Mouse (Mus musculus): ENCODE measurements around the gene Nptx2. TPM values are rescaled to one million over a fixed set of nuclear protein-coding genes. Genes with fewer than 3 reads are reported as not detected.

Gene Nptx2
- total RNA-seq (2021) = under 1 TPM; 0.56 TPM
- long read RNA-seq, experiment 1 = 0 reads
- long read RNA-seq, experiment 2, partial matches to known transcripts = 0 of 1 reads
- long read RNA-seq, experiment 2, other reads (novel, unspliced or antisense) = 0 of 1 reads

- DNase-seq = peak; percentile 89 to 91
Measured at GRCm38 (mm10) chr5:144545653-144546422, at the start of gene Nptx2. Gene Nptx2, plus strand, starts transcription at chr5:144545902.

- DNase-seq = no peak
Measured at GRCm38 (mm10) chr5:144496481-144496880, 49.2 kb upstream of the Nptx2 start.

- DNase-seq = no peak
Measured at GRCm38 (mm10) chr5:144504239-144504638, 41.5 kb upstream of the Nptx2 start.

GRCm38 (mm10) chr5:144505731-144506130 is 40.0 kb upstream of the Nptx2 start:
- DNase-seq = no peak

GRCm38 (mm10) chr5:144506156-144506555 is 39.5 kb upstream of the Nptx2 start:
- DNase-seq = no peak

- DNase-seq = no peak
Measured at GRCm38 (mm10) chr5:144506689-144507552, 38.8 kb upstream of the Nptx2 start.

GRCm38 (mm10) chr5:144509431-144509830 is 36.3 kb upstream of the Nptx2 start:
- no peak for DNase-seq

GRCm38 (mm10) chr5:144514738-144515137 is 31.0 kb upstream of the Nptx2 start:
- peak in 1 of 2 experiments; percentile 11 for DNase-seq

GRCm38 (mm10) chr5:144515241-144515640 is 30.5 kb upstream of the Nptx2 start:
- no peak for DNase-seq

- no peak for DNase-seq
Measured at GRCm38 (mm10) chr5:144520096-144520495, 25.6 kb upstream of the Nptx2 start.

GRCm38 (mm10) chr5:144524774-144525173 is 20.9 kb upstream of the Nptx2 start:
- DNase-seq = no peak

GRCm38 (mm10) chr5:144529123-144529522 is 16.6 kb upstream of the Nptx2 start:
- no peak for DNase-seq

- DNase-seq = peak; percentile 17 to 36
Measured at GRCm38 (mm10) chr5:144542711-144543308, 2.9 kb upstream of the Nptx2 start.

- DNase-seq = peak in 1 of 2 experiments; percentile 7
Measured at GRCm38 (mm10) chr5:144546423-144546995, 807 bp downstream of the Nptx2 start.

- DNase-seq = no peak
Measured at GRCm38 (mm10) chr5:144547333-144547878, 1.7 kb downstream of the Nptx2 start.

- no peak for DNase-seq
Measured at GRCm38 (mm10) chr5:144548079-144548631, 2.5 kb downstream of the Nptx2 start.

- no peak for DNase-seq
Measured at GRCm38 (mm10) chr5:144550003-144550402, 4.3 kb downstream of the Nptx2 start.

- DNase-seq = no peak
Measured at GRCm38 (mm10) chr5:144550622-144551137, 5.0 kb downstream of the Nptx2 start.

GRCm38 (mm10) chr5:144556710-144557109 is 11.0 kb downstream of the Nptx2 start:
- no peak for DNase-seq

- DNase-seq = no peak
Measured at GRCm38 (mm10) chr5:144557363-144557762, 11.7 kb downstream of the Nptx2 start.

- no peak for DNase-seq
Measured at GRCm38 (mm10) chr5:144558481-144558880, 12.8 kb downstream of the Nptx2 start.

Data from adrenal gland, postnatal 36 days (tissue).